Mouse (Mus musculus): Measurements from ENCODE around the gene Treh. TPM values are rescaled to one million over a fixed set of nuclear protein-coding genes. Genes with fewer than 3 reads are reported as not detected.

Gene Treh
- polyA plus RNA-seq, 1 experiment from 2014 or later: not detected

DNA sequence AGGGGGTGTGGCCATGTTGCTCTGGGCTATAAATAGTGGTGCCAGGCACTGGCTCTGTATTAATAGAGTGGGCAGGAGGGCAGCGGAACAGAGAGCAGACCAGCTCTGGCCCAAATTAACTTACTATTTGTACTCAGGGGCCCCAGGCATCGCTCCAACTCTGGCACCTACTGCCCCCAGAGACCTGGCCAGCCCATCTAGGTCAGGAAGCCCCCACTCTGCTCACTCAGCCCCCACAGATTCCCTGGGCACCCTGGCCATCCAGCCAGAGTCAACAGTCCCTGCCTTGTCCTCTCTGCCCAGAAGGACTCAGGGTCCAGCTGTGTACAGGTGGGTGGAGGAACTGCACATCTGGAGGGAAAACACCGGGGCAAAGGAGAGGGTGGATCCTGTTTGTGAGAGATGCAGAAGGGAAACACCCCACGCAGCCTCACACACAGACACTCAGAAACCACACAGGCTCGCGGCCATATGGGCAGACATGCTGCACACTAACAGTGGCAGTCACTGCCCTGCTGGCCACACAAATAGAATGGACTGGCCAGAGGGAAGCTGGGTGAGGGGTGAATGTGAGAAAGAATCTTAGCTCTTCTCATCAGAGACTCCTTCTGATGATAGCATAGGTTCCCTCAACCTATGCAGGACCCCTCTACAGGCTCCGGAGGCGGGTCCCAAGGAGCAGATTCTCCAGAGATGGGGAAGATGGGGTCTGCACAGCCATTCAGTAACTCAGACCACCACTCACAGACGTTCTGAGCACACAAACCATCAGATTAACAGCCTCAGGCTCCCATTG is 47.5 kb downstream of the Treh start:
- 15% methylated on average over 9 of the region's 9 CpGs for WGBS
- Histone ChIP-seq H3K27ac (replicated peaks; ENCODE audit: low read depth, low read length) (peak overlapping the region; percentile 38), H3K4me1 (ENCODE audit: control insufficient read depth, insufficient read depth, low read length) (peaks cover 13% of the 10 kb centered on the region), H3K4me3 (ENCODE audit: low read depth, low read length) (peak overlapping the region; percentile 60), H3K9me3 (ENCODE audit: control insufficient read depth, low read length) (no peaks in the 10 kb centered on the region), H3K36me3 (ENCODE audit: control insufficient read depth, insufficient read depth, low read length) (peaks cover 7% of the 10 kb centered on the region; the same call in 1 of the 2 replicates), H3K4me2 (ENCODE audit: low read depth, severe bottlenecking) (peak overlapping the region; percentile 64), H3K9ac (ENCODE audit: low read length) (peak overlapping the region; percentile 67), H3K27me3 (ENCODE audit: control insufficient read depth, insufficient read depth, low read length) (no peaks in the 10 kb centered on the region)
- DNase-seq (ENCODE audit: low spot score) (no peak), ATAC-seq (ENCODE audit: insufficient number of reproducible peaks, low FRiP score, low TSS enrichment, low read depth) (peak; percentile 19)

DNA sequence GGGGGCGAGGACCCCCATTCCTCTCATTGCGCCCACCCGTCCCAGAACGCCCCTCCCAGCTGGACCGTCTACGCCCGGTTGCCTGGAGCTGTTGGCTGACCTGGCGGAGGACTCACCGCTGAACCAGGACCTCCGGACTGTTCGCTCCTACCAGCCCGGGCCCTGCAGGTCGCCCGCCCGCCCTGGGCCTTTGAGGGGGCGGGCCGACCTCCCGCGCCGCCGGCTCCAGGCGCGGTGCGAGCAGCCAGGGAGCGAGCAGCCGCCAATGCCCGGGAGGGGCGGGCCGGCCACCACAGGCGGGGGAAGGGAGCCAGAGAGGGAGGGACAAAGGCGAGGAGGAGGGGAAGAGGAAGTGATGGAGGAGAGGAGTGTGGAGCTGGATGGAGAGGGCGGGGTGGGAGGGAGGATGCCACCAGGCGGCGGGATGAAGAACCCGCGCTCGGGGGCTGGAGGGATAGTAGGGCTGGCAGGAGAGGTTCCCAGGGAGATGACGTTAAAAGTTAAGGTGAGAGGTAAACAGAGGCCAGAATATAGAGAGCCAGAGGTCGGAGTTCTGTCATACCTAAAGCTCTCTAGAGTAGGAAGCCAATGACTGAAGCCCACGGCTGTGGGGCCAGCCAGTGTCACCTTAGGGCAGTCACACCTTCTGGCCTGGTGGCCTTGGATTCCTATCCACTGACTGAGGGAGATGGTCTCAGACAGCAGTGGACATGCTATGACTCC is 48.3 kb downstream of the Treh start:
- Histone ChIP-seq H3K4me2 (ENCODE audit: low read depth, severe bottlenecking) (peak overlapping the region; percentile 64), H3K27me3 (ENCODE audit: control insufficient read depth, insufficient read depth, low read length) (no peaks in the 10 kb centered on the region), H3K36me3 (ENCODE audit: control insufficient read depth, insufficient read depth, low read length) (peaks cover 6% of the 10 kb centered on the region; the same call in 1 of the 2 replicates), H3K9me3 (ENCODE audit: control insufficient read depth, low read length) (no peaks in the 10 kb centered on the region), H3K4me3 (ENCODE audit: low read depth, low read length) (peak overlapping the region; percentile 60), H3K4me1 (ENCODE audit: control insufficient read depth, insufficient read depth, low read length) (peaks cover 13% of the 10 kb centered on the region), H3K27ac (replicated peaks; ENCODE audit: low read depth, low read length) (peak overlapping the region; percentile 38), H3K9ac (ENCODE audit: low read length) (peak overlapping the region; percentile 67)
- DNase-seq (ENCODE audit: low spot score) (peak; percentile 88), ATAC-seq (ENCODE audit: insufficient number of reproducible peaks, low FRiP score, low TSS enrichment, low read depth) (peak; percentile 85)
- WGBS: under 1% methylated on average over 40 of the region's 40 CpGs

DNA sequence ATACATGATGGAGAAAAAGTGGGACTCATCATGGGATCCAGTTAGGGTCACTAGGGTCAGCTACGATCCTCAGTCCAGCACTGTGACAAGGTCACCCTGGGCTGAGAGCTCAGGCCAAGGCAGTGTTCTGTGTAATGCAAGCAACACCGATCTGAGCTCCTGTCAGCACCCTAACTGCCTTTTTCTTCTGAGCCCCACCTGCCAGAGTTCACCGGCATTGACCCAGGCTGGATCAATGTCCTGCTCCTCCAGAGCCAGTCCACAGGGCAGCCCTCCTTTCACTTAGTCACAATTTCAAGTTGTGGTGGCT is 48.8 kb downstream of the Treh start:
- no peak for DNase-seq (ENCODE audit: low spot score)
- Histone ChIP-seq H3K27ac (replicated peaks; ENCODE audit: low read depth, low read length) (no peak overlapping the region), H3K4me1 (ENCODE audit: control insufficient read depth, insufficient read depth, low read length) (peaks cover 17% of the 10 kb centered on the region), H3K4me2 (ENCODE audit: low read depth, severe bottlenecking) (peak overlapping the region; percentile 64), H3K9ac (ENCODE audit: low read length) (peak overlapping the region; percentile 67), H3K27me3 (ENCODE audit: control insufficient read depth, insufficient read depth, low read length) (no peaks in the 10 kb centered on the region), H3K36me3 (ENCODE audit: control insufficient read depth, insufficient read depth, low read length) (peaks cover 6% of the 10 kb centered on the region; the same call in 1 of the 2 replicates), H3K9me3 (ENCODE audit: control insufficient read depth, low read length) (no peaks in the 10 kb centered on the region), H3K4me3 (ENCODE audit: low read depth, low read length) (no peak overlapping the region)
- ATAC-seq (ENCODE audit: insufficient number of reproducible peaks, low FRiP score, low TSS enrichment, low read depth): no peak
- whole genome bisulfite sequencing: 75% methylated on average over 3 of the region's 3 CpGs

DNA sequence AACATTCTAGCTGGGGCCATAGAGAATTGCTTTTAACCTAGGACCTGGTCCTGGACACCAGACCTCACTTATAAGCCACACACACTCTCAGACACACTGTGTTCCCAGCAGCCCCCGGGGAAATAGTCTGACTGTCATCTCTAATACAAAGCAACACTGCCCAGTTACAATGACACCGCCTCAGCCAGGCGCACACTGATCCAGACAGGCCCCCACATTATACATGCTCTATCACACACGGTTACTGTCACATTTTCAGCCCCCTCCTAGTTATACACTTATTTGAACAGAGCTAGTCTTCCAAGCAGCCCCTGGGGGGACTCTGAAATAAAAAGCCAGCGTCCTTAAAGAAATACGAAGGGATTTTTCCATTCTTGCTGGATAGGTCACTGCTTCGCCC is 49.5 kb downstream of the Treh start:
- WGBS: 82% methylated on average over 7 of the region's 7 CpGs
- Histone ChIP-seq H3K36me3 (ENCODE audit: control insufficient read depth, insufficient read depth, low read length) (peaks cover 8% of the 10 kb centered on the region; the same call in 1 of the 2 replicates), H3K9me3 (ENCODE audit: control insufficient read depth, low read length) (no peaks in the 10 kb centered on the region), H3K4me1 (ENCODE audit: control insufficient read depth, insufficient read depth, low read length) (peaks cover 20% of the 10 kb centered on the region), H3K27ac (replicated peaks; ENCODE audit: low read depth, low read length) (no peak overlapping the region), H3K27me3 (ENCODE audit: control insufficient read depth, insufficient read depth, low read length) (no peaks in the 10 kb centered on the region), H3K4me3 (ENCODE audit: low read depth, low read length) (no peak overlapping the region), H3K4me2 (ENCODE audit: low read depth, severe bottlenecking) (no peak overlapping the region), H3K9ac (ENCODE audit: low read length) (no peak overlapping the region)
- DNase-seq (ENCODE audit: low spot score) (no peak), ATAC-seq (ENCODE audit: insufficient number of reproducible peaks, low FRiP score, low TSS enrichment, low read depth) (no peak)

DNA sequence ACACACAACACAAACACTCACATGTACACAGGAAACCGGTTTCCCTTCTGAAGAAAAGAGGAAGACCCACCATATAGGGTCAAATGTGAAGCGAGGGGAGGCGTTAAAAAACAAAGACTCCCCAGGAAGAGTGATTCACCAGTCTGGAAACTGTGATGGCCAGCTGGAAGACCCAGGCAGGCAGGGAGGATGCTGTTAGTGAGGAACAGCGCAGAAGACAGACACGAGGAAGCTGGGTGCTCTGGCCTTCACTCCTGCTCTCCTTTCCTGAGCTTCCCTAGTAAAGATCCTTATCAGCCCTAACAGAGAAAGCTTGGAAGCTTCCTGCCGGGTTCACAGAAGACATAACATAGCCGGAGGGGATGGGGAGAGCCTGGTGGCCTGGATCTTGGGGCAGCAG is 50.0 kb downstream of the Treh start:
- Histone ChIP-seq H3K9ac (ENCODE audit: low read length) (no peak overlapping the region), H3K27ac (replicated peaks; ENCODE audit: low read depth, low read length) (0 out of 2 replicates have a peak overlapping the region, but pooled peaks have one; percentile 15), H3K36me3 (ENCODE audit: control insufficient read depth, insufficient read depth, low read length) (peaks cover 7% of the 10 kb centered on the region; the same call in 1 of the 2 replicates), H3K27me3 (ENCODE audit: control insufficient read depth, insufficient read depth, low read length) (no peaks in the 10 kb centered on the region), H3K9me3 (ENCODE audit: control insufficient read depth, low read length) (no peaks in the 10 kb centered on the region), H3K4me1 (ENCODE audit: control insufficient read depth, insufficient read depth, low read length) (peaks cover 20% of the 10 kb centered on the region), H3K4me3 (ENCODE audit: low read depth, low read length) (no peak overlapping the region), H3K4me2 (ENCODE audit: low read depth, severe bottlenecking) (no peak overlapping the region)
- WGBS: 51% methylated on average over 7 of the region's 7 CpGs
- no peak for ATAC-seq (ENCODE audit: insufficient number of reproducible peaks, low FRiP score, low TSS enrichment, low read depth)
- DNase-seq (ENCODE audit: low spot score): no peak

DNA sequence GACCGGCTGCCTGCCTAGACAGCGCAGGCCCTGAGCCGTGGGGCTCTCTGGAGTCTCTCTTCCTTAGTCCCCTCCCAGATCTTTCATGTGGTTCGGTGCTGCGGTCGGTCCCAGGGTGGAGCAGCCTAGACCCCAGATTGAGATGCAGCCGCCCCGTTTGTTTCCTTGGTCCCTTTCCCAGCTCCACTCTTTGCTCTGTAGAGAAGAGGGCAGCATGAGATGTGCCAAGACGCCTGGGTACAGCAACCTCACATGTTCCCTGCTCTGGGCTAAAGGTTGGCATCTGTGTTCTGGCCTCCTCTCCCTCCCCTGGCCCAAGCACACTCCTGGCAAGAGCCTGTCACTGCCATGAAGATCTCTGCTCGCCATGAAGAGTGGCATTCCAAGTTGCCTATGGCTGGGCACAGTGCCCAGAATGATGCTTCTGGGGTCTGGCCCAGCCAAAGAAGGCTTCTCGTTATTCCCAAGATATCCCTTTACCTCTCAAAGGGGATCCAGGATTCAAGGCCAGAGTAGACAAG is 50.5 kb downstream of the Treh start:
- Histone ChIP-seq H3K27ac (replicated peaks; ENCODE audit: low read depth, low read length) (0 out of 2 replicates have a peak overlapping the region, but pooled peaks have one; percentile 15), H3K36me3 (ENCODE audit: control insufficient read depth, insufficient read depth, low read length) (peaks cover 4% of the 10 kb centered on the region; the same call in 1 of the 2 replicates), H3K4me2 (ENCODE audit: low read depth, severe bottlenecking) (no peak overlapping the region), H3K27me3 (ENCODE audit: control insufficient read depth, insufficient read depth, low read length) (no peaks in the 10 kb centered on the region), H3K4me3 (ENCODE audit: low read depth, low read length) (no peak overlapping the region), H3K4me1 (ENCODE audit: control insufficient read depth, insufficient read depth, low read length) (peaks cover 20% of the 10 kb centered on the region), H3K9me3 (ENCODE audit: control insufficient read depth, low read length) (no peaks in the 10 kb centered on the region), H3K9ac (ENCODE audit: low read length) (no peak overlapping the region)
- 76% methylated on average over 11 of the region's 11 CpGs for WGBS
- no peak for DNase-seq (ENCODE audit: low spot score)
- ATAC-seq (ENCODE audit: insufficient number of reproducible peaks, low FRiP score, low TSS enrichment, low read depth): no peak

DNA sequence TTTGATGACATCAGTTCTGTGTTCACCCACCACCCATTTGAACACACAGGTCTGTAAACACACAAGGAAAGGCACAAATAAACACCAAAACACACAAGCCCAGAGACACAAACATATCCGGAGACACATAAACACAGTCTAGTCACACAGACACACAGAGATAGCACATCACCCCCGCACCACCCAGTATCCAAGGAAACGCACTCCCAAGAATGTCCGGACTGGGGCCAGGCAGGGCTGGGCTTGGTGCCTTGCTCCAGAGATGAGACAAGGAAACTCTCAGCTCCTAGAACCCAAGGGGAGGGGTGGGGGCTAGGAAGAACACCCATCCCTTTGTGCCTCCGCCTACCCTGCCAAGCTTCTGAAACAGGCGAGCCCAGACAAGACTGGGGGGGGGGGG is 51.2 kb downstream of the Treh start:
- Histone ChIP-seq H3K9me3 (ENCODE audit: control insufficient read depth, low read length) (no peaks in the 10 kb centered on the region), H3K4me3 (ENCODE audit: low read depth, low read length) (no peak overlapping the region), H3K9ac (ENCODE audit: low read length) (no peak overlapping the region), H3K36me3 (ENCODE audit: control insufficient read depth, insufficient read depth, low read length) (peaks cover 4% of the 10 kb centered on the region; the same call in 1 of the 2 replicates), H3K4me2 (ENCODE audit: low read depth, severe bottlenecking) (no peak overlapping the region), H3K27me3 (ENCODE audit: control insufficient read depth, insufficient read depth, low read length) (no peaks in the 10 kb centered on the region), H3K4me1 (ENCODE audit: control insufficient read depth, insufficient read depth, low read length) (peaks cover 20% of the 10 kb centered on the region), H3K27ac (replicated peaks; ENCODE audit: low read depth, low read length) (no peak overlapping the region)
- DNase-seq (ENCODE audit: low spot score) (no peak), ATAC-seq (ENCODE audit: insufficient number of reproducible peaks, low FRiP score, low TSS enrichment, low read depth) (no peak)
- WGBS: 62% methylated on average over 6 of the region's 6 CpGs

DNA sequence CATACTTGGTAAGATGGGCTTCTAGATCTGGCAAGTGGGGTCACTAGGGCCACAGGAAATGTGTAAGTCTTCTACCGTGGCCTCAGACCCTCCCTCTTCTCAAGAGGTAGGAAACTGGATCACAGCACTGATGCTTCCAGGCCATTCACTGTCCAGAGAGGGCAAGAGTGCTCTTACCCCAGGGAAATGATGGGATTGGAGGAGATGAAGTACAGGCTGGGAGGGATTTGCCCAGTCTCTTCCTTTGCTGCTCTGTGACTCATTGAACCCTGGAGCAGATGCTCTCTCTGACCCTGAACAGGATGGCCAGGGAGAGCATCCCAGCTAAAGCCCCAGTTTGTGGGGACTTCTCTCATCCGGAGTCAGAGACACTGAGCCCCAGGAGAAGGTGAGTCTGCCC is 51.6 kb downstream of the Treh start:
- DNase-seq (ENCODE audit: low spot score) (no peak), ATAC-seq (ENCODE audit: insufficient number of reproducible peaks, low FRiP score, low TSS enrichment, low read depth) (no peak)
- Histone ChIP-seq H3K9ac (ENCODE audit: low read length) (no peak overlapping the region), H3K4me1 (ENCODE audit: control insufficient read depth, insufficient read depth, low read length) (peaks cover 20% of the 10 kb centered on the region), H3K4me2 (ENCODE audit: low read depth, severe bottlenecking) (no peak overlapping the region), H3K27me3 (ENCODE audit: control insufficient read depth, insufficient read depth, low read length) (no peaks in the 10 kb centered on the region), H3K4me3 (ENCODE audit: low read depth, low read length) (no peak overlapping the region), H3K9me3 (ENCODE audit: control insufficient read depth, low read length) (no peaks in the 10 kb centered on the region), H3K27ac (replicated peaks; ENCODE audit: low read depth, low read length) (no peak overlapping the region), H3K36me3 (ENCODE audit: control insufficient read depth, insufficient read depth, low read length) (peaks cover 4% of the 10 kb centered on the region; the same call in 1 of the 2 replicates)
- 51% methylated on average over 2 of the region's 2 CpGs for WGBS

All from limb, embryonic 11.5 days (tissue).